Mouse (Mus musculus) ES-Bruce4 (cell line): Measurements from ENCODE around the gene Myh7b.

Experiments
- CTCF ChIP-seq: IDR thresholded peaks from one replicate; pipeline ENCODE4 v1.8.1; 2011; ENCODE audit warnings: low read depth, low read length
- EP300 ChIP-seq: IDR thresholded peaks from 2 replicates; pipeline ENCODE4 v1.6.1; 2011; ENCODE audit warnings: low read depth, low read length; ENCODE audit not compliant: insufficient read depth

- no peak for TF ChIP-seq CTCF
- TF ChIP-seq EP300: no peak
These were observed 48.1 kb upstream of the Myh7b start for GRCm38 (mm10) chr2:155562934-155563333.
